Mouse (Mus musculus): ENCODE measurements around the gene Gm18336. TPM values are rescaled to one million over a fixed set of nuclear protein-coding genes. Genes with fewer than 3 reads are reported as not detected.
A peak's percentile ranks its signal among the peaks of the same experiment; 100 is the strongest.
"Not testable (repeated sequence)": the region's sequence is repeated elsewhere in the genome, so short reads cannot be mapped to it uniquely, and the experiment has no call there.

The Gm18336 gene
- polyA plus RNA-seq (2016; fragmentation: Nextera tagmentation; extraction: Ambion mirVana) = not detected in 2 replicates

- H3K4me3 ChIP-seq; ATAC-seq (ENCODE audit: low FRiP score, low read depth); H3K4me1 ChIP-seq; H3K36me3 ChIP-seq; H3K4me2 ChIP-seq (replicated peaks); H3K9me3 ChIP-seq; H3K27ac ChIP-seq; H3K9ac ChIP-seq; H3K27me3 ChIP-seq (replicated peaks): not testable (repeated sequence)
- 65% methylated on average over 2 of the region's 2 CpGs for WGBS
These were observed at the start of gene Gm18336 for GRCm38 (mm10) chrX:73398636-73399035. Gene Gm18336, minus strand, starts transcription at chrX:73398736.

- H3K4me1 ChIP-seq = no peaks in the 10 kb centered on the region
- H3K27me3 ChIP-seq (replicated peaks) = no peaks in the 10 kb centered on the region
- no peak overlapping the region for H3K27ac ChIP-seq
- H3K4me3 ChIP-seq = no peak overlapping the region
- ATAC-seq (ENCODE audit: low FRiP score, low read depth) = no peak
- H3K36me3 ChIP-seq = 0 out of 2 replicates have a peak, but pooled peaks cover 3% of the 10 kb centered on the region
- H3K4me2 ChIP-seq (replicated peaks) = no peak overlapping the region
- WGBS = 77% methylated on average over 2 of the region's 2 CpGs
- H3K9me3 ChIP-seq = no peaks in the 10 kb centered on the region
- no peak overlapping the region for H3K9ac ChIP-seq
These were observed 42.9 kb upstream of the Gm18336 start for GRCm38 (mm10) chrX:73441428-73441827.

DNA sequence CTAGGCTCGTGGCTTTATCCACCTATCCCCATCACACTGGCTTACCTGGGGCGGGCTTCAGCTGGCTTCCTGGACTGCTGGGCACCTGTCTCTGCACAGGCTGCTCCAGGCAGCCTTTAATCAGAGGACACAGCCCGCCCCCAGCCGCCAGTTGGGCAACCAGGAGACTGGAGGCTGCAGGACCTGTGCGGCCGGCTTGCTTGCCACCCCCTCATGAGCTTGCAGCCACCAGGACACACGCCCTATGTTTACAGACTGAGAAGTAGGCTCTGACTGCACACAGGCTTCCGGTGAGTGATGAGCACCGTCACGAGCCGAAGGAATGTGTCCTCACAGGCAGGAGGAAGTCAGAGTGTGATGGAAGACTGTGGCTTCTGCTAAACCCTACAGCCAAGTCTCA is 36.7 kb upstream of the Gm18336 start, which contains the start of gene Trex2:
TSS of gene Trex2 (minus strand) at position 93 of the 400 bp plus-strand sequence.
- 86% methylated on average over 11 of the region's 11 CpGs for WGBS
- no peak for ATAC-seq (ENCODE audit: low FRiP score, low read depth)
- Histone ChIP-seq H3K4me3 (no peak within 1 kb of the TSS), H3K4me2 (replicated peaks) (no peak within 1 kb of the TSS), H3K36me3 (0 out of 2 replicates have a peak, but pooled peaks cover 5% of the 10 kb centered on the region), H3K9me3 (no peaks in the 10 kb centered on the region), H3K27ac (no peak within 1 kb of the TSS), H3K9ac (no peak within 1 kb of the TSS), H3K4me1 (no peaks in the 10 kb centered on the region), H3K27me3 (replicated peaks) (no peaks in the 10 kb centered on the region)

- Histone ChIP-seq H3K27ac (no peak overlapping the region), H3K4me1 (no peaks in the 10 kb centered on the region), H3K4me3 (no peak overlapping the region), H3K9ac (no peak overlapping the region), H3K9me3 (no peaks in the 10 kb centered on the region), H3K36me3 (0 out of 2 replicates have a peak, but pooled peaks cover 5% of the 10 kb centered on the region), H3K4me2 (replicated peaks) (no peak overlapping the region), H3K27me3 (replicated peaks) (no peaks in the 10 kb centered on the region)
- 76% methylated on average over 5 of the region's 5 CpGs for WGBS
- ATAC-seq (ENCODE audit: low FRiP score, low read depth) = no peak
These were observed 34.3 kb upstream of the Gm18336 start for GRCm38 (mm10) chrX:73432850-73433249.

- H3K4me1 ChIP-seq = no peaks in the 10 kb centered on the region
- no peak for ATAC-seq (ENCODE audit: low FRiP score, low read depth)
- H3K9ac ChIP-seq = no peak overlapping the region
- no peak overlapping the region for H3K27ac ChIP-seq
- H3K27me3 ChIP-seq (replicated peaks) = no peaks in the 10 kb centered on the region
- WGBS = 80% methylated on average over 2 of the region's 2 CpGs
- H3K36me3 ChIP-seq = no peaks in the 10 kb centered on the region
- no peak overlapping the region for H3K4me3 ChIP-seq
- no peak overlapping the region for H3K4me2 ChIP-seq (replicated peaks)
- no peaks in the 10 kb centered on the region for H3K9me3 ChIP-seq
These were observed 31.5 kb upstream of the Gm18336 start for GRCm38 (mm10) chrX:73430036-73430435.

DNA sequence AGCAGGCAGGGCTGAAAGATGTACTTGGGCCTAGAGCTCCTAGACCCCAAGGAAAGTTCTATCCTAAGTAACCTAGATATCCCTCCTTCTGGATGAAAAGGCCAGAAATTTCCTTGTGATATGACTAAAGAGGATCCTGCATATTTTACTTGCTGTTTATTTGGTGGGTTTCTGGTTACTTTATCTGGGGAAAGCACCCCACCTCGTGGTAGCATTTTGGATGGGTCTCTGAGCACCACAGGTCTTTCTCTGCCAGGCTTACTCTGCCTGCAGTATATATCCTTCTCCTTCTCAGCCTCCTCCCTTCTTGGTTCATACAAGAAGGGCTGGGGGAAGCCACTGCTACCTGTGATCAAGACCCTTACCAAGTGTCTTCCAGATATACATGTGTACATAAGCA is 14.2 kb upstream of the Gm18336 start:
- H3K36me3 ChIP-seq = no peaks in the 10 kb centered on the region
- H3K27ac ChIP-seq = no peak overlapping the region
- no peaks in the 10 kb centered on the region for H3K9me3 ChIP-seq
- no peak overlapping the region for H3K4me3 ChIP-seq
- H3K27me3 ChIP-seq (replicated peaks) = no peaks in the 10 kb centered on the region
- H3K4me1 ChIP-seq = no peaks in the 10 kb centered on the region
- no peak overlapping the region for H3K4me2 ChIP-seq (replicated peaks)
- no peak overlapping the region for H3K9ac ChIP-seq
- no peak for ATAC-seq (ENCODE audit: low FRiP score, low read depth)
- 24% methylated on average over 1 of the region's 1 CpGs for WGBS

DNA sequence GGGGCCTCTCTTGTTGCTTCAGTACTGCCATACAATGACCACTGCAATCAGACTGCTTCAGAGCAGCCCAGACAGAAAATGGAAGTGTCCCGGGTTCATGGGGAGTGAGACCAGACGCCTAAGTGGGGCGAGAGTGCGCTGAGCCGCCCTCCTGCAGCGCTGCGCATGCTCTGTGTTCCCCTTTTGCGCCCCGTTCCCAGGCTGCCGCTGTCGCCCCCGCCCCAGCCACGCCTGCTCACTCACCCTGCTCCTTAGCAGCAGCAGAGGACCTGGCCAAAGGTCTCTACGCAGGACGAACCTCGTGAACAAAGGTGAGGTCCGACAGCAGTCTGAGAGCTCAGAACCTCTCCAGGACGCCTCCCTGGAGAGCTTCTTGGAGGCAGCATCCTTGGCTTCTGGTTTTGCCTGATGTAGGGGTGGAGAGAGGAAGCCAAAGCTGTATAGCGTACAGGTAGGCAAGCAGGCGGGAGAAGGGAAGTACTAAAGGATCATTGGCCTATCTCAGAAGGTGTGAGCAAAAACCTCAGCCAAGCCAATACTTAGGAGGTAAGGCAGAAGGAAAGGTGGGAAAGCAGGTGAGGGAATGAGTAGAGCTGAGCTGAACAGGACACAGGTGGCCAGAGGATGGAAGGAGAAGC is 12.5 kb upstream of the Gm18336 start, which contains the start of gene Zfp92:
TSS of gene Zfp92 (plus strand) at position 217 of the 638 bp plus-strand sequence.
- Histone ChIP-seq H3K4me1 (no peaks in the 10 kb centered on the region), H3K4me2 (replicated peaks) (peak within 1 kb of the TSS; percentile 57), H3K4me3 (peak within 1 kb of the TSS; percentile 21), H3K9ac (no peak within 1 kb of the TSS), H3K27ac (no peak within 1 kb of the TSS), H3K9me3 (no peaks in the 10 kb centered on the region), H3K36me3 (no peaks in the 10 kb centered on the region), H3K27me3 (replicated peaks) (no peaks in the 10 kb centered on the region)
- no peak for ATAC-seq (ENCODE audit: low FRiP score, low read depth)
- WGBS = 22% methylated on average over 20 of the region's 20 CpGs

GRCm38 (mm10) chrX:73401616-73402015 is 3.1 kb upstream of the Gm18336 start:
- H3K4me1 ChIP-seq = no peaks in the 10 kb centered on the region
- H3K36me3 ChIP-seq = no peaks in the 10 kb centered on the region
- H3K9ac ChIP-seq = no peak overlapping the region
- no peak overlapping the region for H3K4me2 ChIP-seq (replicated peaks)
- H3K27me3 ChIP-seq (replicated peaks) = no peaks in the 10 kb centered on the region
- H3K4me3 ChIP-seq = no peak overlapping the region
- no peak for ATAC-seq (ENCODE audit: low FRiP score, low read depth)
- 93% methylated on average over 12 of the region's 12 CpGs for WGBS
- no peak overlapping the region for H3K27ac ChIP-seq
- H3K9me3 ChIP-seq = no peaks in the 10 kb centered on the region

DNA sequence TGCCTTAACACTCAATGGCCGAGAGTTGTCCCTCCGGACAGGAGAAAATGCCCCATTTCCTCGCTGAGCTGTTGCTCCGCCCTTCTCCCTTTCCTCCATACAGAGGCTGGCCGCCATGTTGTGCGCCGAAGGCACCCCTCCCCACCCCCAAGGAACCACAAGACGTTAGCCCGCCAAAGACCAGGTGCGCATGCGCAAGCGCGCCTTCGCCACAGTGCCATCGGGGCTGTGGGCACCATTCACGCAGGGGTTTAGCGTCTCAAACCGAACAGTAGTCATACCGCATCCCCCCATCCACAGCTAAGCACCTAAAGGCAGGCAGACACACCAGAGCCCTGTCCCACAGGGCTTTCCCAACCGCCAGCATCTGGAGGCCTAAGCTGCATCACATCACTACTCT is 2.4 kb upstream of the Gm18336 start:
- no peak overlapping the region for H3K4me2 ChIP-seq (replicated peaks)
- H3K4me3 ChIP-seq = no peak overlapping the region
- no peaks in the 10 kb centered on the region for H3K27me3 ChIP-seq (replicated peaks)
- no peak for ATAC-seq (ENCODE audit: low FRiP score, low read depth)
- H3K27ac ChIP-seq = no peak overlapping the region
- H3K9ac ChIP-seq = no peak overlapping the region
- 90% methylated on average over 20 of the region's 20 CpGs for WGBS
- H3K36me3 ChIP-seq = no peaks in the 10 kb centered on the region
- H3K4me1 ChIP-seq = no peaks in the 10 kb centered on the region
- no peaks in the 10 kb centered on the region for H3K9me3 ChIP-seq

GRCm38 (mm10) chrX:73396446-73396845 is 2.1 kb downstream of the Gm18336 start:
- H3K27ac ChIP-seq = no peak overlapping the region
- no peaks in the 10 kb centered on the region for H3K36me3 ChIP-seq
- no peaks in the 10 kb centered on the region for H3K4me1 ChIP-seq
- 86% methylated on average over 1 of the region's 1 CpGs for WGBS
- no peak overlapping the region for H3K4me3 ChIP-seq
- H3K9ac ChIP-seq = no peak overlapping the region
- H3K27me3 ChIP-seq (replicated peaks) = no peaks in the 10 kb centered on the region
- H3K4me2 ChIP-seq (replicated peaks) = no peak overlapping the region
- ATAC-seq (ENCODE audit: low FRiP score, low read depth) = no peak
- no peaks in the 10 kb centered on the region for H3K9me3 ChIP-seq

DNA sequence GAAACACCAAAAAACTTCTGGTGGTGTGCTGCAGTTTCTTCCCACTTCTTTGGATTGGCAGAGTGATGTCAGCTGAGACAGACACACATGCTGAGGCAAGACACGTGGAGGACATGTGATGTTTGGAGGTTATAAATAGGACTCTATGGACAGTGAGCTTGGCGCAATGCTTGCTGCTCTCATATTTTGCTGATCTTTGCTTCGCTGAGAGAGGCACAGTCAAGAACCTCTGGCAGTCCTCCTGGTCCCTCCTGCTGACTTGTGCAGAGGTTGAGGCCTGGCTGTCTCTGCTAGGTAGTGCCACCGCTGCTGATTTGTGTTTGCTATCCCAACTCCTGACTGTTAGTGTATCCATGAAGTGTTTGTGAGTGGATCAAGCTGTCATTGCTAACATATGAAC is 7.1 kb downstream of the Gm18336 start:
- no peak overlapping the region for H3K4me2 ChIP-seq (replicated peaks)
- no peak overlapping the region for H3K27ac ChIP-seq
- no peaks in the 10 kb centered on the region for H3K36me3 ChIP-seq
- no peak overlapping the region for H3K9ac ChIP-seq
- no peaks in the 10 kb centered on the region for H3K27me3 ChIP-seq (replicated peaks)
- H3K9me3 ChIP-seq = no peaks in the 10 kb centered on the region
- WGBS = 85% methylated on average over 4 of the region's 4 CpGs
- ATAC-seq (ENCODE audit: low FRiP score, low read depth) = no peak
- no peaks in the 10 kb centered on the region for H3K4me1 ChIP-seq
- no peak overlapping the region for H3K4me3 ChIP-seq

DNA sequence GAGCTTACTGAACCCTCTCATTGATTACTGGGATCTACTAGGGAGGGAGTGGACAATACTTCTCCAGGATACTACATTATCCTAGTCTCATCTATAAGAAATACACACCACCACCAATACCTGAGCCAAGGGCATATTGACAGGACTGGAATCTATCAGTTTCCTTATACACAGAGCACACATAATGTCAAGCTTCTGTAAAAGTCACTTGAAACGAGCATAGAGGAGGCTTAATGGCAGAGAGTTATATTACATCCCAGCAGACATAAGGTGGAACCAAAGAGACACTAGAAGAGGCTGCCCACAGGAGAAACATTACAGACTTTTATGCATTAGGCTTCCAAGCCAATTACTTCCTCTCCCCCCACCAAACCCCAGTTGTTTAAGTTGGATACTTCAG is 13.6 kb downstream of the Gm18336 start:
- WGBS = 35% methylated on average over 1 of the region's 1 CpGs
- Histone ChIP-seq H3K4me1 (no peaks in the 10 kb centered on the region), H3K27me3 (replicated peaks) (no peaks in the 10 kb centered on the region), H3K36me3 (no peaks in the 10 kb centered on the region), H3K27ac (no peak overlapping the region), H3K4me3 (no peak overlapping the region), H3K9ac (no peak overlapping the region), H3K4me2 (replicated peaks) (no peak overlapping the region), H3K9me3 (no peaks in the 10 kb centered on the region)
- no peak for ATAC-seq (ENCODE audit: low FRiP score, low read depth)

DNA sequence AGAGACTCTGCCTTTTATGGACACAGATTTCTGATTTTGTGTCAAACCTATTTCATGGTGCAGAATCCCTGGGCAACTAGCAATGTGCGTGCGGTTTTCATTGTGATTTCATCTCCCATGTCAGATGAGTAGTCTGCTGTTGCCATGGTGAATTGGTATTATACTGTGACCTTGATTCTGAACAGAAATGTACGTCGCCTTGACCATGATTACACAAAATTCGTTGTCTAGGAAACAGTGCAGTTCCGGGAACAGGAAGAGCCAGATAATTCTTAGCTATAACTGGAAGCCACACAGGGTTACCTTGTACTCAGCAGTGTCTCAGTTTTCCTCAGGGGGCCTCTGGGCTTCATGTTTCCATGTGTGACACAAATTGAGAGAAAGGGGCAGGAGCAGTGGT is 14.1 kb downstream of the Gm18336 start:
- Histone ChIP-seq H3K27ac (no peak overlapping the region), H3K9ac (no peak overlapping the region), H3K4me1 (no peaks in the 10 kb centered on the region), H3K9me3 (no peaks in the 10 kb centered on the region), H3K4me2 (replicated peaks) (no peak overlapping the region), H3K27me3 (replicated peaks) (no peaks in the 10 kb centered on the region), H3K36me3 (no peaks in the 10 kb centered on the region), H3K4me3 (no peak overlapping the region)
- no peak for ATAC-seq (ENCODE audit: low FRiP score, low read depth)
- WGBS = 75% methylated on average over 6 of the region's 6 CpGs
